Mouse (Mus musculus) brown adipose tissue, adult 24 weeks (tissue): ENCODE measurements around the gene Unc5a. TPM values are rescaled to one million over a fixed set of nuclear protein-coding genes. Genes with fewer than 3 reads are reported as not detected.

ENCODE experiments used
- H3K27ac ChIP-seq: fragments of 200-500 bp; replicated peaks from 2 replicates; pipeline ENCODE4 v1.5.1; 2012; ENCODE audit warnings: low read depth, mild to moderate bottlenecking, low read length
- H3K4me1 ChIP-seq: fragments of 200-500 bp; 2 replicates; pipeline ENCODE4 v1.6.1; 2012; ENCODE audit warnings: low read length, mixed read lengths; ENCODE audit not compliant: control insufficient read depth, insufficient read depth, insufficient read length
- H3K4me3 ChIP-seq: fragments of 200-500 bp; 2 replicates; pipeline ENCODE4 v1.5.1; 2012; ENCODE audit warnings: low read depth, mild to moderate bottlenecking, low read length, moderate library complexity; ENCODE audit not compliant: insufficient read depth
- polyA plus RNA-seq: library from polyadenylated mRNA; stranded (reverse); fragments of >200 nt; gene quantifications from 2 replicates; pipeline ENCODE4 v1.2.4, GENCODE M21; 2012; ENCODE audit not compliant: missing spikeins, insufficient read depth, insufficient read length

The Unc5a gene
- polyA plus RNA-seq, 1 experiment: 3.6 TPM

DNA sequence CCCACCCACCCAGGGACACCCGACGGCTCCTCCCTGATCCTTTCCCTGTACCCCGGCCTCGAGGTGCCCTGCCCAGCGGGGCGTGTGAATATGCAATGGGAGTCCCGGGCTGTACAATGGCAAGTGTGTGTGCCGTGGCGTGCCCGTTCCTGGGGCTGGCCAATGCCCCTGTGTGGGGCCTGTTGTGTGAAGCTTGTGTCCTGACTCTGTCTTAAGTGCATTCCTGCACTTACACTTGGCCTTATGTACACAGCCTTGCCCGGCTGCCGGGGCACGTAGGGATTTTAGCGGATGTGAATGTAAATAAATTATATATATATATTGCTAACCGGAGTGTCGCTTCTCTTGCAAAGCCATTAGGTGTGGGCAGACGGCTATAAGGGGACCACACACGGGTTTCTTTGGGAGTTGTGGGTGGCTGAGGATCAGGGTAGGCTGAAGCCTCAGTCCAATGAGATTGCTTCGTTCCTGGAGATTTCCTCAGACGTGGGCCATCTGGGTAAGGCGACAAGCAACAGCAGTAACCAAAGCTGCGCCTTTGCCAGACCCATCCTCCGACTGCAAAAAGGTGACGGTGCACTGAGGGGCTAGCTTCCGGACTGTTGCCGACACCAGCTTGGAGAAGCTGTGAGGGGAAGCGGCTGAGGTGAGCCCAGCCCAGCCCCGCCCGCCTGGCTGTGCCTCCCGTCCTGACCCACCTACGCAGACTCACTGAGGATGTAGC lies 56.6 kb downstream of the Unc5a start:
- Histone ChIP-seq H3K4me3 (no peak overlapping the region), H3K27ac (no peak overlapping the region), H3K4me1 (no peaks in the 10 kb centered on the region)

DNA sequence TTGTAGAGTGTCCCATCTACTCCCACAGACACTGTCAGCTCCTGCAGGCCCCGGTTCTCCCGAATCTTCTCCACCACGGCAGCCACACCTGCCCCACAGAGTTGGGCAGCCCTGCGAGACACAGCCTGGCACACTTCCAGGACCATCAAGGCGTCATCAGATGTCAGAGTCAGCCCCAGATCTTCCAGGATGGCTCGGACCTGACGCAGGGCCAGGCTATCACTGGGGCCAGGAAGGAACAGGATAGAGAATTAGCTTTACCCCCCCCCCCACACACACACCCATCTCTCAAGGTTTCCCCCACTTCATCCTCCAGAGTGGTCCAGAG lies 57.2 kb downstream of the Unc5a start:
- no peaks in the 10 kb centered on the region for H3K4me1 ChIP-seq
- H3K4me3 ChIP-seq: no peak overlapping the region
- no peak overlapping the region for H3K27ac ChIP-seq

DNA sequence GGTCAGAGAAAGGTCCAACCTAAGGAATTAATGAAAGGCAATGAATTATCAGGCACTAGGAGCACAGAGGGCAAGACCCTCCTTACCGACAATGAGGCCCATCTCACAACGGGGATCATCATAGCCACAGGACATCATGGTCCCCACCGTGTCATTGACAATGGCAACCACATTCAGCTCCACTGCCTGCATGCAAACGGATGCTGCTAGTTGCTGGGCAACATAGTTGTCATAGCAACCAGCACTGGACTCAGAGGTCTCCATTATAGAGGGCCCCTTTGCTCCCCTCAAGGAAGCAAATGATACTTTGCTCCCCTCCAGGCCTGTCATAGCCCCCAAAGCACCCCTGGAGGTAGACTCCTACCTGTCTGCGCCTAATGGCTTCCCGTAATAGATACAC lies 59.4 kb downstream of the Unc5a start:
- H3K4me3 ChIP-seq: no peak overlapping the region
- no peak overlapping the region for H3K27ac ChIP-seq
- H3K4me1 ChIP-seq: no peaks in the 10 kb centered on the region

DNA sequence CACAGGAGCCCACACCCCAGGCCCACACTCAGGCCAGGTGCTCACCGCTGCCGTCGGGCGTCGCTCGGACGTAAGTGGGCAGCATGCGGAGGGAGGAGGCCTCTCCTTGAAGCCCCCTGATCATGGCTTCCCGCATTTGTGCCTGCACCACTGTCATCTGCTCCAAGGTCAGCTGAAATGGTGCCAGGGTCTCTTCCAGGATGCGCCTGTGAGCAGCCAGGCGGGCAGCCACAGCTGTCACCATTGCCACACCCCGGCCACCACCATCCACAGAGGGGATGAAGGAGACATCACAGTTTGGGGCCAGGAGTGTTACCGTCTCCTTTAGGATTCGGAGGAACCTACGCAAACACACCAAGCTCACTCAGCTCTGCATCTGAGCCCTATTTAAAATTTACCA lies 61.9 kb downstream of the Unc5a start:
- H3K4me1 ChIP-seq: no peaks in the 10 kb centered on the region
- no peak overlapping the region for H3K27ac ChIP-seq

DNA sequence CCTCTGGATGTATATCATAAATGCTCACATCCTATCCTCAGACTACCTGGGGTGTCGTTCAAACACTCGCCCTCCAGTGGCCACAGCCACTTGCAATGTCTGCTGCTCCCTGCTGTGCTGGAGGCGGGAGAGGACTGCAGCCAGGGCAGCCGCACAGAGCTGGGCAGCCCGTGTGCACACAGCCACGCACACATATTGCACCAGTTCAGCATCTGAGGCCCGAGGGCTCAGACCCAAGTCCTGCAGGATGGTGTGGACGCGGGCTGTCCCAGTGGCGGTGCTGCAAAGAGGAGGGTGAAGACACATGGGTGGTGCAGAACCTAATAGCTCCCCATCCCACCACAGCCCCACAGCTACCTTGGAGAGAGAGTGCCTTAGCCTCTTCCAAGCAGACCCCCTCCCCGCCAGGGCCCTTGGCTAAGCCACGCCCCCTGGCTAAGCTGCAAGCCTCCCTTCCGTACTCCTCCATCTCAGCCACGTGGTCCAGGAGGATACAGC lies 62.8 kb downstream of the Unc5a start:
- Histone ChIP-seq H3K27ac (no peak overlapping the region), H3K4me1 (no peaks in the 10 kb centered on the region), H3K4me3 (no peak overlapping the region)

More for the DNA sequence above, 61.9 kb downstream of the Unc5a start:
- no peak overlapping the region for H3K4me3 ChIP-seq

DNA sequence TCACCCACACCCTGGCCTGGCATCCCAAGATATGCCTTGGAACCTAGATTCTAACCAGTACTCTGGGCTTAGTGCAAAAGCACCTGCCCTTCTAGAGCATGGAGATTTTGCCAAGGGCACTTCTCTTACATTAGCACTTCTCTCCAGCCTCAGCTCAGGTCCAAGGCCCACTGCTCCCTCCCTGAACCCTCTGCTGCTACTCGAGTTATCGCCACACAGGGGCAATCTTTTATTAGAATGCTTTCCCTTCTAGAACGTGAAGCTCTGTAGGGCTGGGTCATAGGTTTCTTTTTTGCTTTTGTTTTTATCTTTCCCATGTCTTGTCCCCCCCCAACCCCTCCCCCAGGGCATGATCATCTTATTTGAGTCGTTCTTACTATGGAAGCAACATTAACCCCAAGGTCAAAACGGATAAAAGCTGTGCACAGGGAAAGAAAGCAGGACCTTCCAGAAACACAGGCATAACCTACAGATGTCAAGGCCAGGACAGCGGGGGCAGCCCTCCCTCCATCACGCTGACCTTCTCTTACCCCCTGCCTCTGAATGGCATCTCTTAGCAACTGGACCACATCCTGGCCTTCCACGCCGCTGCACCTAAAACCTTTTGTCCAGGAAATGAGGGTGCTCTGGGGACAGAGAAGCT lies 64.6 kb downstream of the Unc5a start:
- Histone ChIP-seq H3K4me1 (no peaks in the 10 kb centered on the region), H3K4me3 (no peak overlapping the region), H3K27ac (no peak overlapping the region)

DNA sequence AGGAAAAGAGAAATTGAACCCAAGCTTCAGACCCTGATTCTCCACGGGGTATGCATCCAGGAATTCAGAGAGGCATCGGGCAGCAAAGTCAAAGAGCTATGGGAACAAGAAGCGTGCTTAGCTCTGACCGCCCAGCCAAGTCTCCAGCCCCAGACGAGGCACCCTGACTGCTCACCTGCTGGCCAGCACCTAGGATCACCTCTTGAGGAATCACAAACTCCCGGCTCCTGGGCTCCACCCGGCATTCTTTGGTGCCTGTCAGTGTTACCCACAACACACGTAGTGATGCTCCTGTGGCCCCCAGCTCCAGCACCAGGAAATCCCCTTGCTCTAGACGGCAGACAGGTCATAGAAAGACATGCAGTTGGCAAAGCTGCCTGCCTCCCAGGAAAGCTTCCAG lies 65.2 kb downstream of the Unc5a start:
- Histone ChIP-seq H3K4me3 (no peak overlapping the region), H3K27ac (no peak overlapping the region)

DNA sequence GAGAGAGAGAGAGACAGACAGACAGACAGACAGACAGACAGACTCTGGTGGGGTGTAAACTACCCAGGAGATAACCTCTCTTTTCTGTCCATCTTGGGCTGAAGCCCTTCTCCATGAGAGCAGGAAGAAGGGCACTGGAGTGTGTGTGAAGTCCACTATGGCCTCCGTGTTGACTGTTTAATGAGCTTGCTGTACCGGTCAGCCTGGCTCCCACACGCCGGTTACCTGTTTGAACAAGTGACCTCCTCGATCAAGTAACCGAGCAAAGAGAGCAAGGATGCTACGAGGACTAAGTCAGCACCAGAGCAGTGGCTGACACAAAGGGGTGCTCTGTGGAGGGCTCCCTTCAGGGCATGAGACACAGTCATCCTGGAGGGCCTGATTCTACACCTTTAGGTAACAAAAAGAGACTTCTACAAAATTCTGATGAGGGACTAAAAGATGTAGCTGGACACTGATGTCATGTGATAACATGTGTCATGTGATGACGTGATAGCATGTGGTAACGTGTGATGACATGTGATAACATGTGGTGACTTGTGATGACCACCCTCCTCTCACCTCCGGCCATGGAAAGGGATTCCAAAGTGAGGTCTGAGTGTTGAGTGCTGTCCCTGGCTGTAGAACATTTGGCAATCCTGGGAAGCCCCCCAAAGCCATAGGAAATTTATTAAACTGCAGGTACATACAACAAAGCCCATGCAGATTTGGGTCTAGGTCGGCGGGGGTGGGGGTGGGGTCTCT lies 68.1 kb downstream of the Unc5a start:
- H3K27ac ChIP-seq: no peak overlapping the region
- H3K4me1 ChIP-seq: no peaks in the 10 kb centered on the region
- H3K4me3 ChIP-seq: no peak overlapping the region

More for the DNA sequence above, 65.2 kb downstream of the Unc5a start:
- no peaks in the 10 kb centered on the region for H3K4me1 ChIP-seq

DNA sequence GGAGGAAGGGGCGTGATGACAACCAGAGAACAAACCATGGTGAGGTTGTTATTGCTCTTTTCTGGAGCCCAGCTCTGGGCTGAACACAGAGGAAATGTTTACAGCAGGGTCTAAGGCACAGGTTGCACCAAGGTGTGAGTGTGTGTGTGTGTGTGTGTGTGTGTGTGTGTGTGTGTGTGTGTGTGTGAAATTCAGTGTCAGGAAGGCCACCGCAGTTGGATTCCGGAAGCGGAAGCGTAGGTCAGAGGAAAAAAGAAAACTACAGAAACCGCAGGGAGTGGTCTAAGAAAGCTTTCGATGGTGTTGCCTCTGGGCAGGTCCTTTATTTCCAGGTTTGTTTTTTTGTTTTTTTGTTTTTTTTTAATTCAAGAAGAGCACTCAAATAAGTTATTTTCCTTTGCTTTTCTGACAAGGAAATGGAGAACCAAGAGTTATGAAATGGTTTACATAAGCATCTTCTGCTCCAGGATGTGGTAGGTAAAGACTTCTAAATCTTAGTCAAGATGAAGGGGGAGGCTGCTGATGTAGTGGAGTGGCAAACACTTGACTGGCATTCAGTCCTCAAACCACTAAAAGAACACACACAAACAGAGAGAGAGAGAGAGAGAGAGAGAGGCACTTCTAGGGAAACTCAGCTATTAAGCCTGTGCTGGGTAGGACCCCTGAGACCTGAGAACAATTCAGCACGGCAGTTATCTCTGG lies 68.8 kb downstream of the Unc5a start:
- no peak overlapping the region for H3K4me3 ChIP-seq
- H3K4me1 ChIP-seq: no peaks in the 10 kb centered on the region
- no peak overlapping the region for H3K27ac ChIP-seq

DNA sequence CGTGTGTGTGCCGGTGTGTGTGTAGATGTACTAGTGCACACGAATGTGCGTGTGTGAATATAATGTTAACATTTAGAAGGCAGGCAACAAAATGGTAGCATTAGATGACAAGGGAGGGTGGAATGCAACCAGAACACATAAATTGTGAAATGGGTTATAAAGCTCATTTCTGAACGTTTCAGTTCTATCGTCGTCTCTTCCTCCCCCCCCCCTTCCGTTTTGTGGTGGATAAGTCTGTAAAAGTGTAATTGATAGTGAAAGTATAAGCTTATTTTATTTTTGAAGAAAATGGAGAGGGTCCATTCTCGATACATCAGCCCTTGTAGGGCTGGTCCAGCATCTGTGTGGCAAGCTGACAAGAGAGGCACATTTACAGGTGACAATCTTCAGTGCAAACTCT lies 69.5 kb downstream of the Unc5a start:
- no peak overlapping the region for H3K4me3 ChIP-seq
- H3K4me1 ChIP-seq: no peaks in the 10 kb centered on the region; the same call in 1 of the 2 replicates
- no peak overlapping the region for H3K27ac ChIP-seq

DNA sequence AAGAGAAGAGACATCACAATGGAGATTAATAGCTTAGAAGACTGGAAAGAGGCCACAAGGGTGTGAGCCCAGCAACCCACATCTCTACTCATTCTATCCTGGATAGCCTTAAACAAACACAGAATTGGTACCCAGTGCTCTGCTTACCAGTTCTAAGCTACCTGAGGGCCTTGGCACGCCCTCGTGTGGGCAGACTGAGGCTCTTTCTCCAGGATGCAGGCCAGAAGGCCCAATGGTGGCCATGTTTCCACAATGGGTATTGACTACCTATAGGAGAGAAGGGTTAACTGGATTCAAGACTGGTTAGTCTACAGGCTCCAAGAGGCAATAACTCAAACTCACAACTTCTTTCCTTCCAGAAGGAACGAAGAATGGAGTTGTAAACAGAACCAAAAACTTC lies 70.0 kb downstream of the Unc5a start:
- Histone ChIP-seq H3K27ac (no peak overlapping the region), H3K4me1 (no peaks in the 10 kb centered on the region; the same call in 1 of the 2 replicates), H3K4me3 (no peak overlapping the region)

DNA sequence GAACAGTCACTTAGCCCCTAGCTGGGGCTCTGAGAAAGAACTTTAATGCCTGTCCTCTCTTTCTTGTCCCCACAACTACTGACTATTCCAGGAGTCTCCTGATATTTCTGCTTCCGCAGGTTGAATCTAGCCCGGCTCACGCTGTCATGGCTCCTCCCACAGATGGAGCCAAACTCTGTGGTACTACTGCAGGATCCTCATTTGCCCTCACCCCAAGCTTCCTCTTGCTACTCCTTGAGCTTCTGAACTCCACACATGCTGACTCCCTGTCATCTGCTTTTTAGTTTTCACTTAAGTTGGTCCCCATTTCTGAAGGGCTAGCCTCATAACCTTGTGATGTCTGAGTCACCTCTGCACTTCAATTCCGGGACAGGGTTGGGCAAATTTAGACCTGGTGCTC lies 70.8 kb downstream of the Unc5a start:
- Histone ChIP-seq H3K4me3 (0 out of 2 replicates have a peak overlapping the region, but pooled peaks have one; percentile 4), H3K27ac (no peak overlapping the region), H3K4me1 (no peaks in the 10 kb centered on the region; the same call in 1 of the 2 replicates)

DNA sequence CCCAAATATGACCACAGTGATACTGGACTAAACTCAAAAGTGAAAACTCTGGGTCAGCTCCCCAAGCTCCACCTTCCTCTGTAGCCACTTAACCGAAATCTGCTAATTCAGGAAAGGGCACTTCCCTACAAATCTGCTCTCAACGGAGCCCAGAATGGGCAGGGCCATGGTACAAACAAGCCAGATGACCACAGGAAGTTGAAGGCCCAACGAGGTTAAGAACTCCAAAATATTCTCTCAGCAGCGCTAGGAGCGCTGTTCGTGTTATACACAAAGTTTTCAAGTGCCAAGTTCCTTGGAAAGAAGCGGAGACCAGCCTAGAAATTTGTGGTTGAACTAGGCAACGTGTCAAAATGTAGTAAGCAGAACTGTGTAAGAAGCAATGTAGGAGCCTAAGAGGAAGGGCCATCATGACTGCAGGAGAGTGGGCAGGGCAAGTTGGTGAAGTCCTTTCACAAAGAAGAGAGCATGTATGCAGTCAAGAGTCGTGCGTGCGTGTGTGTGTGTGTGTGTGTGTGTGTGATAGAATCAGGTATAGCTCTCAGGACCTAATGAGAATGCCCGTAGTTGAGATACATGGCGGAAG lies 72.1 kb downstream of the Unc5a start, which contains the start of gene Hk3:
Gene Hk3, minus strand, starts transcription at position 192 of the 586 bp plus-strand sequence.
- H3K27ac ChIP-seq: peak within 1 kb of the TSS; percentile 48
- H3K4me3 ChIP-seq: no peak within 1 kb of the TSS

DNA sequence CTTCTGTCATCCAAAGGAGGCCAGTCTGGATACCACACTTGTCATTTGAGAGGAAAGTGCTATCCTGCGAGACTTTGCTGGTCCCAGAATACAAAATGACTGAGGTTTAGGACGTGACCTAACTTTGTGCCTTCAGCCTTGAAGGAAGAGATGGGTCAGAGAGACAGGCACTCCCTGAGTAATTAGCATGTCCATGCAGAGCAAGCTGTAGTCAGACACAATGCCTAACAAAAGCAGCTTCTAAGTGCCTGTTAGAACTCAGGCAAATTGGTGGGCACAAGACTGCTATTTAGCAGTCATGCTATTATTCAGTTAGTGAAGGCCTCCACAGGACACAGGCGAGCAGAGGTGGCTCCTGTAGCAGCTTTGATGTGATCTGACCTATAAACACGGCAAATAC lies 73.0 kb downstream of the Unc5a start:
- no peaks in the 10 kb centered on the region; the same call in 1 of the 2 replicates for H3K4me1 ChIP-seq
- H3K27ac ChIP-seq: no peak overlapping the region
- H3K4me3 ChIP-seq: no peak overlapping the region

More for the DNA sequence above, 72.1 kb downstream of the Unc5a start, which contains the start of gene Hk3:
- H3K4me1 ChIP-seq: no peaks in the 10 kb centered on the region; the same call in 1 of the 2 replicates
